Mouse (Mus musculus): ENCODE data around the gene Hoxa3.

Gene Hoxa3

DNA sequence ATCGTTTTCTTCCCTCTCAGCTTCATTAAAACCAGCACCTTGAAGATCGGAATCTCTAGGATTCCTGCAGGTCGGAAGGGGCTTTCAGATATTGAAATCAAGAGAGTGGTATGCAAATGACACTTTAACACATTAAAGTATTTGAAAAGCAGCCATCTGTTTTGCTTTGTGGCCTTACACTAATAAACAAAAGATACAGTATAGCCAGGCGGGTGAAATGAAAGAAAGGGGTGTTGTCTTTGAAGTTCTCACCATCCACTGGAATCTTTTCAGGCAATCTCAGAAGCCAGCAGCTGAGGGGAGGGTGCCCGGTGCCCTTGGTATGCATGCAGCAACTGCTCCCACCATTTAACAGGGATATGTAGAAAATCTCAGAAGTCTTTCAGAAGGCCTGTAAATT lies 59.1 kb downstream of the Hoxa3 start:
- DNase-seq (ENCODE audit: low spot score) = no peak

DNA sequence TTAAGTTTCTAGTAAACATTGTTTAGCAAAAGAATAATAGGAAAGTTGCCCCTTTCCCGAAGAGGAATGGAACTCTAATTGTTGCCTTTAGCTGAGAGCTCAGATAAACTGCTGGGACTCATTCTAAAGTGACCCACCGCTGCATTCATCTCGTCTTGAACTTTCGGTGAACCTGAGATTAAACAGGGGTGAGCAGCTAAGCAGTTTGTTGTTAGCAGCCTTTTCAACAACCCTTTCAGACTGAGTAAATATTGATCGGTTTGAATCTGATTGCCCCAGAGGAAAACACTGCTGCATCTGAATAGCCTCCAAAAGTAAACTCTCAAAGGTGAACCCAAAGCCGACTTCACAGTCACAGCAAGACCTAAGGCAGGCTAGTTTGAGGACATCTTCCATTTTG lies 59.9 kb downstream of the Hoxa3 start:
- no peak for DNase-seq (ENCODE audit: low spot score)

DNA sequence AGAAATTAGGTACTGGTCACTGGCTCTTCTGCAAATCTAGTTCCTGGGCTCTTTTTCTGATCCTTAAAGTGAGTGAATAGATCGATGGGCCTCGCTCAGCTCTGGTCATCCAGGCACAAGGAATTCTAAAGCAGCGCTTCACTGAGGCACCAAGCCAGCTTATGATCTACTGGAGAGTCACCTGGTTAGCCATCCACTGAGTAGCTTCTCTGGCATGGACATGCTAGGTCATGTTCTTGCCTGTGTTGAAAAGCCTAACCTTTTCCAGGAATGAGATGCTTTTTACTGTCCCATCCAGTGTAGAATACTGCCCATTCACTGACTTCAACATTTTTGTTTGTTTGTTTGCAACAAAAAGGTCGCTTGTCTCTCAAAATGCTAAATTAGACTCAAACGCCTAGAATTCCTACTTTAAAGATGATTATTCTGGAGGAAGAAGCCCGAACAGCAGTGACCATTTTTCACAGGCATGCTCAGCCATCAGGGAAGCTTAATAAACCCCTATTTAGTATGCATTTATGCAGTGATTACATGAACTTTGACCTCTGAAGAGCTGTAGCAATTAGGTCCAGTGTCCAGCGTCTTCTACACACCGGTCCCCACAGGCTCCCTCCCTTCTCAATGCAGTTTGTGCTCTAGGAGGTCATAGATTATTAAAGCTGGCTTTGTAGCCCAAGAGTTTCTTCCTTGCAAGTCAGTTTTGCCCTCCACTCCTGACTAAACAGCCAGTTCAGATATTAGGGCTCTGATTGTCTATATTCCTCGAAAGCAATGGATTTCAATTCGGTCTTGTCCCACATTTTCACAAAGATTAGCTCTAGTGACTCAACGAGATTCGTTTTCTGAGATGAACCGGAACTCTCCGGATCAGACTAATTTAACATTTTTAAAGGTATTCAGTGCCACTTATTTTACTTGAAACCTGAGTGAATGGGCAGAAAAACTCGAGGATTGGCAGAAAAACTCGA lies 60.6 kb downstream of the Hoxa3 start:
- DNase-seq (ENCODE audit: low spot score) = no peak

DNA sequence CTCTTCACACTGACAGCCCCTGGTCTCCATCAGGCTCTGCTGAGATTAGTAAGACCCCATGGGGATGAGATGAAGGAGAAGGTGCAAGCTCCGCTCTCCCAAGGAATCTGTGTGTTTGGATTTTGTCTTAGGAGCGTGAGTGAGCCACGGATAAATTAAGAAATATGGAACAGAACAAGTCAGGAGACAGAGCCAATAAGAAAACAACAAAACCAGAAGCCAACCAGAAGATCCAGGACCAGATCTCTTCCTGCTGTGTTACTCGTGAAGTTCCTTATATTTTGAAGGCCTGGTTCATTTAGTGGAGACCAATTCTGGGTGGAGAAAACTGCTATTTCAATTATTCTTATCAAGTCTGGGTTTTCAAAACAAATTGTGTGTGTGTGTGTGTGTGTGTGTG lies 61.6 kb downstream of the Hoxa3 start:
- no peak for DNase-seq (ENCODE audit: low spot score)

DNA sequence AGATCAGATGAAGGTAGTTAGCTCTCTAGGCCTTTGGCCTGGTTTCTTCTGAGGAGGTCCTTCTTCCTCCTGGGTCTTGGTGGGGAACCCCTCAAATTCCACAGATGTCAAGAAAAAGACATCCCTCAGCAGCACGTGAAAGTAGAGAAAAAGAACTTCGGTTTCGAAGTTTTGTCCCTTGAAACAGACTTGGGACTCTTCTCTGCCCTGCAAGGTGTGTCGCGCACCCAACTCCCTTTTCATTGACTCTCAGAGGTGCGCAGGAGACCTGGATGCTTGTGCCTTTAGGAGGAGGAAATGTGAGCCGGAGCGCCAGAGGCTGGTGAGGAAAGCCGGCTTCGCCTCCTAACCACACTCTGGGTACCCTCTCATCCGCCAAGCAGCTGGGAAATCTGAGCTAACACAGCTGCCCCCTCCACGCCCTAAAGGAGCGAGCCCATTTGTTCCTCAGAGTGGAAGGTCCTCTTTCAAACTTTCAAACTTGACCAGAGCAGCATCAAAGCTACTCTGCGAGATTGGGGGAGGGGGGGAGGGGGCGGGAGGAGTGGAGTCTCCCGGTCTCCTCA lies 62.7 kb downstream of the Hoxa3 start:
- no peak for DNase-seq (ENCODE audit: low spot score)

DNA sequence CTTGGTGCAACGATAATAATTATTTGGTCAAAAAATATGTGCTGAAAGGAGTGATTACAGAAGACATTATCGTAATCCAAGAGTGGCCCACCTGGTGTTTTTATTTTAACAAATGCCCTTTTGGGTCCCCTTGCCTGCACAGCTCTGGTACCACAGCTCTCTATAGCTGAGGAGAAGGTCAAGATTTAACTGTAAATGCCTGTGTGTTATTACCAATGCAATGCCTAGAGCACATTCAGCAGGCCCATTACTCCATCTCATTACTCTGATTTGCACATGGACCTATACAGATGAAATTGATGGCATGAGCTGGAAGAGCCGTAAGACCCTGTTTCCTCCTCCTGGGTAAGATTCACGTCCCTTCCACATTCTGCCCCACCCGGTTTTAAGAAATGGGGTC lies 74.0 kb downstream of the Hoxa3 start:
- DNase-seq (ENCODE audit: low spot score) = no peak

DNA sequence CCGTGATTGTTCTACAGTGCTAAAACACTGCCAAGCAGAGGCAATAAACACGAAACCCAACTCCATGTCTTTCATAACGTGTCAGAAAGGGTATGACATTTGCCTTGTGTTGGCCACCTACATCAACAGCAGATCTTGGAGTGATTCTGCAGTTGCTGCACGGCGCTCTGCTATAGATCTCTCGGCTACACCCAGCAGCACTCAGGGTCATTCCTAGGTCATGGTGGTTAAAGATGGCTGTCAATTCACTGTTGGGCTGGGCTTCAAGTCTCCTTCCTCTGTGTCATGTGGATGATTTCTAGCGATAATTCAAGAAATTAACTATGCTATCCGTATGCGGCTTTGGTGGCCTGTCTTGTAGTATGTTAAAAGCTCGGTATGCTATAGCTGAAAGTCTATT lies 74.6 kb downstream of the Hoxa3 start:
- no peak for DNase-seq (ENCODE audit: low spot score)

DNA sequence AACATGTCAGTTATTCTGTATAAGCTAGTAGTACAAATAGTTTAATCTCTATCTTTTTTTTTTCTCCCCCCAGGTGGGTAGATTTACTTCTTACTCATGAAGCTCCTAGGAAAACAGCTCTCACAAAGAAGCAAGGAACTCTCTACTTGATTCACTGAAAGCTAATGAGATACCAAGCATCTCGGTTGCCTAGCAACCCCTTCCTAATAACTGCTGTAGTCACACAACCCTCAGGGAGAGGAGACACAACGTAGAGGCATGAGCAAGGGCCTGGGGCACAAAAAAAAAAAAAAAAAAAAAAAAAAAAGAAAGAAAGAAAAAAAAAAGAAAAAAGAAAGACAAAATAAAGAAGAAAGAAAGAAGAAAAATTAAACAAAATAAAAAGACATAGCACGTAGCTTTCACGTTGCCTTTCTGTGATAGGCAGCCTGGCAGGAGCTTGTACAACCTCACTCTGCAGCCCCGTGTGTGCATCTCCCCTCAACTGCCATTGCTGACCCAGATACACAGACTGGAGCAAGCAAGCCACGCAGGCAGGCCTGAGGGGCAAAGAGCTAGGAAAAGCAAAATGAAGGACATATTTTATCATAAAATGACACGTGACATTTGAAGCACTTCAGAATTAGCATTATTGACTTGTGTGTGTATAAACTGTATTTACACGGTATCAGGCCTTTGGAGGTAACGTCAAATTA lies 75.1 kb downstream of the Hoxa3 start:
- no peak for DNase-seq (ENCODE audit: low spot score)

DNA sequence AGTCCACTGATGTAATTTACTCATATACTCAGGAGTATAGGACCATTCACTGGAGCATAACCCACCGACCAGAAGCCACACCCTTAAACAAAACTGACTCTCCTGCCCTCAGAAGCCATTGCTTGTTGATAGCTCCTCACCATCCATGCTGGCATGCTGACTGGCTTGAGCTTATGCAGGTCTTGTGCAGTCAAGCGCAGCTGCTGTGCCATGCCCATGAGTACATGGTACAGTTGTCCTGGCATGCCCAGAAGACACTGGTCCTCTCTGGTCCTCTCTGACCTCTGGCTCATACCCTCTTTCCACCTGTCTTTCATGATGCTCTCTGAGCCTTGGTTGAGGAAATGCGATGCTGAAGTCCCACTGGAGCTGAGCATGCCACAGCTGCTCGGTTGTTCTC lies 89.5 kb downstream of the Hoxa3 start:
- no peak for DNase-seq (ENCODE audit: low spot score)

DNA sequence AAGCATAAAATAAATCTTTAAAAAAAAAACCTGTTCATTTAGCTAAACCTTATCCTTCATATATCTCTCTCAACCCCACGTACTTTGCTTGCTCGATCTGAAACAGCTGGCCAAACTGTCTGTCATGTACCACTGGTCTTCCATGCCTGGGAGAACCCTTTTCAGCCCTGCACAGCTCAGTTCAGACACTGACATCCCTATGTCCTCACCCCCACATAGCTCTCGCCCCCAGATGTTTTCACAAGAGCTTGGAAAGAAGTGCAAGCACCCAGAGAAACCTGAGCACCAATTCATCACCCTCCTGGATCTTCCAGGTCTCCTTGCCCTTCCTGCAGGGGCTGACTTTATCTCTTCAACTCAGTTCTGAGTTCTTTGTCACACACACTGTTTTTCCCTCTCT lies 92.0 kb downstream of the Hoxa3 start:
- no peak for DNase-seq (ENCODE audit: low spot score)

All from MN1 (cell line).